Mouse (Mus musculus) CD4-positive helper T cell, adult 2 months (primary cell): ENCODE measurements around the gene Gadd45b.

Experiments
- DNase-seq: peaks from one replicate; pipeline ENCODE4 v3.0.0-alpha.2; 2012; ENCODE audit warnings: low read depth, missing footprints, low spot score

Gadd45b gene

DNA sequence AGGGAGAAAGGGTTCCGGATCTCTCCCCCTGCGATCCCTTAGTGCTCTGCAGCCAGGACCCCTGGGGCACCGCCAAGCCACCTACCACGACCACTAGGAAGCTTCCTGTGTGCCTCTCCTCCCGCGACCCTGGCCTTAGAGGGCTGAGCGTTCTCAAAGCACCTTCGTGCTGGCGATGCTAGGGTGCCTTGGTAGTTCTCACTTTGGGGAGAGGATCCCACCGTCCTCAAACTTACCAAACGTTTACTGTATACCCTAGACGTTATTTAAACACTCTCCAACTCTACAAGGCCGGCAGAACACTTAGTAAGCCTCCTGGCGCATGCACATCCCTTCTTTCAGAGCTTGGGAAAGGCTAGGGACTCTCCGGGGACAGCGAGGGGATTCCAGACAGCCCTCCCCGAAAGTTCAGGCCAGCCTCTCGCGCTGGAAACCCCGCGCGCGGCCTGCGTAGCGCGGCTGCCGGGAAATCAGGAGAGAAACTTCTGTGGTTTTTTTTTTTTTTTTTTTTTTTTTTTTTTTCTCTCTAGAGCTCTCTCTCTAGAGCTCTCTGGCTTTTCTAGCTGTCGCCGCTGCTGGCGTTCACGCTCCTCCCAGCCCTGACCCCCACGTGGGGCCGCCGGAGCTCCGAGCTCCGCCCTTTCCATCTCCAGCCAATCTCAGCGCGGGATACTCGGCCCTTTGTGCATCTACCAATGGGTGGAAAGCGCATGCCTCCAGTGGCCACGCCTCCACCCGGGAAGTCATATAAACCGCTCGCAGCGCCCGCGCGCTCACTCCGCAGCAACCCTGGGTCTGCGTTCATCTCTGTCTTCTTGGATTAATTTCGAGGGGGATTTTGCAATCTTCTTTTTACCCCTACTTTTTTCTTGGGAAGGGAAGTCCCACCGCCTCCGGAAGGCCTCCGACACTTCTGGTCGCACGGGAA lies at the start of gene Gadd45b:
Gene Gadd45b, plus strand, starts transcription at position 775 of the 928 bp plus-strand sequence.
- peak; percentile 99 for DNase-seq

DNA sequence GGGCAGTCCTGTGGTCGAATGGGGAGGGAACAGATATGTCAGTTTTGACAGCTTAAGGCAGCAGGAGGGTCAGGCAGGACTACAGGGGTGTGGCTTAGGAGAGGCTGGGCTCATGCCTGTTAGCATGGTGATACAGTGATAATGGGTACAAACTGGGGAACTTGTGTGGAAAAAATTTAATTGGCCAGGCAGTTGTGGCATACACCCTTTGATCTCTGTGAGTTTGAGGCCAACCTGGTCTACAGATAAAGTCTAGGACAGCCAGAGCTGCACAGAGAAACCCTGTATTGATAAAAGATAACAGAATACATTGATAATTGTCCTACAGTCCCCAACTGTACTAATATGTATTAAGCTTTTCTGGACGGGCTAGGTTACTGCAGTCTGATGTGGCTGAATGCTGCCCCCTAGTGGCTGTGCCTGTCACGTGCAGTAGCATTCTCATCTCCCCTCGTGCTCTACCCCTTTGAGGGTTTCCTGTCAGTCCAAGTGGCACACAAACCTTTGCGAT lies 49.7 kb upstream of the Gadd45b start:
- DNase-seq, result peak; percentile 69

DNA sequence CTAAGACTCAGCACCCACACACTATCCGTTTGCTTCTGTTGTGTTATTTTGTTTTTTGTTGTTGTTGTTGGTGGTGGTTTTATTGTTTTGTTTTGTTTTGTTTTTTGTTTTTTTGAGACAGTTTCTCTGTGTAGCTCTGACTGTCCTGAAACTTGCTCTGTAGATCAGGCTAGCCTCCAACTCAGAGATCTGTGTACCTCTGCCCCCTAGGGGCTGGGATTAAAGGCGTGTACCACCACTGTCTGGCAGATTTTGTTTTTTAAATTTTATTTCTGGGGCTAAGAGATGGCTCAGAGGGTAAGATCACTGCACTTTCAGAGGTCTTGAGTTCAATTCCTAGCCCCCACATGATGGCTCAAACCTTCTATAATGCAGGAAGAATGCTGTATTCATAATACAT lies 49.0 kb upstream of the Gadd45b start:
- peak; percentile 40 for DNase-seq

DNA sequence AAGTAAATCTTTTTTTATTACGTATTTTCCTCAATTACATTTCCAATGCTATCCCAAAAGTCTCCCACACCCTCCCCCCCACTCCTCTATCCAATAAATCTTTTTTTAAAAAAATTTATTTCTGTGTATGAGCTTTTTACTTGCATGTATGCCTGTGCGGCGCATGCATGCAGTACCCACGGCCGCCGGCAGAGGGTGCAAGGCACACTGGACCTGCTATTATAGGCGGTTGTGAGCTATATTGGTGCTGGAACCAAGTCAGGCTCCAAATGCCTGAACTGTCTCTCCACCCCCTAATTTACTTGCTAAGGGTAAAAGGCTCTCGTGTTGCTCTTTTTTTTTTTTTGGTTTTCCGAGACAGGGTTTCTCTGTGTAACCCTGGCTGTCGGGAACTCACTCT lies 48.6 kb upstream of the Gadd45b start:
- peak; percentile 80 for DNase-seq

DNA sequence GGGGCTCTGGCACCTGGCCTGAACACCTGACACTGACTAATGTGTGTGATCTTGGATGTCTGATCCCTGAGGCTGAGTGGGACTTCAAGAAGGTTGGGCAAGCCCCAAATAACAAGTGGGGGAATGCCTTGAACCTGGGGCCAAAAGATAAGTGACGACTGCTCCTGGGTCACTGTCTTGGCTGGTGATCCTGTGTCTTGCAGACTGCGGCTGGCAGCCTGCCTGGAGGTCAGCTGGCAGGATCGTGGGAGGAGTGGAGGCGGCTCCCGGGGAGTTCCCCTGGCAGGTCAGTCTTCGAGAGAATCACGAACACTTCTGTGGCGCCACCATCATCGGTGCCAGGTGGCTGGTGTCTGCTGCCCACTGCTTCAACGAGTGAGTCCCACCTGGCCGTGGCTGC lies 42.7 kb upstream of the Gadd45b start:
- no peak for DNase-seq

DNA sequence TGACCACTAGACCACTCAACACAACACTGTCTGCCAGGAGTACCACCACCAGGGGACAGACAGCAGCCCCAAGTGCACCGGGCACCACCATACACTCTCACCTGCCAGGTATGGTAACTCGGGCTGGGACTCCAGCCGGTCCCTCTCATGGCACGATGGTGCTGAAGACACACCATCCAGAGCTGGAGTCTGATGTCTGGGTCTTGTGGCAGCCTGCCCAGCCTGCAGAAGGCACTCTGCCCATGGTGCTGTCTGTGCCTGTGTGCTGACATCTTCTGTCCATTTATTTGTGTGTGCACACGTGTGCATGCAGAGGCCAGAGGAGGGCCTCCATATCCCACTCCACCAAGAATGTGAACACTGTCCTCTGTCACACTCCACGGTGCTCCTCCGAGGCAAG lies 34.8 kb upstream of the Gadd45b start:
- no peak for DNase-seq

DNA sequence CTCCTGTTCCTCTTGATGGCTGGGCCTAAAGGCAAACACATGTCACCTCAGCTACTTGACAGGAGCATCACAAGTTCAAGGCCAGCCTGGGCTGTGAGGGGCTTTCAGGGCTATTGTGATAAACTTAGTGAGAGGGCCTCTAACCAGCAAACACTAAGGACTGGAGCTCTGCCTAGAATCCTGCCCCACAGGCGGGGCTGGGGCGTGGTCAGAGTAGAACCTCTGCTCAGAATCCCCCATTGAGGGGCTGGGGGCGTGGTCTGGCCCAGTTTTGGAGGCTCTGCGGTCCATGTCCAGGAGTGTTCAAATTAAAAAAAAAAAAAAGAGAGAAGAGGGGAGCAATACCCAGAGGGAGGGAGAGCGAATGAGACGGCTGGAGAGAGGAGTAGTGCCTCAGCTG lies 34.2 kb upstream of the Gadd45b start:
- no peak for DNase-seq

DNA sequence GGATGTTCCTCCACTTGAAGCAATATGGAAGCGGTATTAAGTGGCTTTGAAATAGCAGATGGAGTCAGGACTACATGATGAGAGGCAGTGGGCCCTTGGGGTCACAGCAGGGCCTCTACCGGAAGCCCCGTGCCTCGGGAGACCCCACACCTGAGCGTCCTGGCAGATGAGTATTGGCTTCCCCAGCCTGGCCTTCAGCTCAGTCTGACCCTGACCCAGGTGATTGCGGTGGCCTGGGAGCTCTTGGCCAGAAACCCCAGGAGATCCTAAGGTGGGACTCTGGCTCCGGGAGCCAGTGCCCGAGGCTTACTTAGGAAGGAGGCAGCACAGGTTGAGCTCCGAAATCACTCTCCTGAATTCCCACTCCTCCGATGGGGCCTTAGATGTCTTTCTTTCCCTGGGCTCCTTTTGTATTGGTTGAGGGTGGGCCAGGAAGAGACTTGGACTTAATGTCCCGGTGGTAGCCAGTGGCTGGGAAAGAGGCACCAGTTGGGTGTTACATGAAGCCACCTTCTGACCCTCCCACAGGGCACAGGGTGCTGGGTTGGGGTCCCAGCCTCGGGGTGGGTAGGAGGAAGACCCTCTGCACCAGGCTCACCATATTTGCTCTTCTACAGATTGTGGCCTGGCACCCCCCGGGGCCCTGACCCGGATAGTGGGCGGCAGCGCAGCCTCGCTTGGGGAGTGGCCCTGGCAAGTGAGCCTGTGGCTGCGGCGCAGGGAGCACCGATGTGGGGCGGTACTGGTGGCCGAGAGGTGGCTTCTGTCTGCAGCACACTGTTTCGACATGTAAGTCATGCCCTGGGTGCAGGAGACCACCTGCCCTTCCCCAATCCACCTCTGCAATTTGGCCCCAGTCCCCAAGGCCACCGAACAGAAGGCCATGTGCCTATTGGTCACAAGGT lies 33.0 kb upstream of the Gadd45b start:
- DNase-seq, result no peak

DNA sequence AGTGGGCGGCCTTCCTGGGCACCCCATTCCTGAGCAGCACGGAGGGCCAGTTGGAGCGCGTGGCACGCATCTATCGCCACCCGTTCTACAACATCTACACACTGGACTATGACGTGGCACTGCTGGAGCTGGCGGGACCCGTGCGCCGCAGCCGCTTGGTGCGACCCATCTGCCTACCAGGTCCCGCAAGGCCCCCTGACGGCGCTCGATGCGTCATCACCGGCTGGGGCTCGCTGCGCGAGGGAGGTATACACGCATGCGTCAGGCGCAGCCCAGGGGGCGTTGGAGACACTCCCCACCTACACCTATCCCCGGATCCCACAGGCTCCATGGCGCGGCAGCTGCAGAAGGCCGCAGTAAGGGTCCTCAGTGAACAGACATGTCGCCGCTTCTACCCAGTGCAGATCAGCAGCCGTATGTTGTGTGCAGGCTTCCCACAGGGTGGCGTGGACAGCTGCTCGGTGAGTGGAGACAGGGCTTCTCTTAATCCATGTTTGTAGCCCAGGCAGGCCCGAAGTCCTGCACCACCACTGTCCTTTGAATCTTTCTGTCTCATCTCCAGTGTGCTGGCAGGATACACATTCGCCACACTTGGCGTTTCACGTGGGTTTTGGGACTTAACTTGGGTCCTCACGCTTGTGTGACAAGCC lies 31.9 kb upstream of the Gadd45b start:
- no peak for DNase-seq

DNA sequence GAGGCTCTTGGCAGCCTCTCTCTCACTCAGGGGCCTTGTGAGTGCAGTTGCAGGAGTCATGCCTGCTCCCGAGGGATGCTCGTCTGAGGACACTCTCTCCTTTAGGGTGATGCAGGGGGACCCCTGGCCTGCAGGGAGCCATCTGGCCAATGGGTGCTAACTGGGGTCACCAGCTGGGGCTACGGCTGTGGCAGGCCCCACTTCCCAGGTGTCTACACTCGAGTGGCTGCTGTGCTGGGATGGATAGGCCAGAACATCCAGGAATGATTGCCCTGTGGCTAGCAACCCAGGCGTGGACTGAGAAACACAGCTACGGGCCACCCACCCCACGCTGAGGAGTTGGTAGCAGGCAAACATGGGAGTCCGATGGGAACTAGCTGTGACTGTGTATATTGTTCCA lies 30.8 kb upstream of the Gadd45b start:
- DNase-seq, result no peak

DNA sequence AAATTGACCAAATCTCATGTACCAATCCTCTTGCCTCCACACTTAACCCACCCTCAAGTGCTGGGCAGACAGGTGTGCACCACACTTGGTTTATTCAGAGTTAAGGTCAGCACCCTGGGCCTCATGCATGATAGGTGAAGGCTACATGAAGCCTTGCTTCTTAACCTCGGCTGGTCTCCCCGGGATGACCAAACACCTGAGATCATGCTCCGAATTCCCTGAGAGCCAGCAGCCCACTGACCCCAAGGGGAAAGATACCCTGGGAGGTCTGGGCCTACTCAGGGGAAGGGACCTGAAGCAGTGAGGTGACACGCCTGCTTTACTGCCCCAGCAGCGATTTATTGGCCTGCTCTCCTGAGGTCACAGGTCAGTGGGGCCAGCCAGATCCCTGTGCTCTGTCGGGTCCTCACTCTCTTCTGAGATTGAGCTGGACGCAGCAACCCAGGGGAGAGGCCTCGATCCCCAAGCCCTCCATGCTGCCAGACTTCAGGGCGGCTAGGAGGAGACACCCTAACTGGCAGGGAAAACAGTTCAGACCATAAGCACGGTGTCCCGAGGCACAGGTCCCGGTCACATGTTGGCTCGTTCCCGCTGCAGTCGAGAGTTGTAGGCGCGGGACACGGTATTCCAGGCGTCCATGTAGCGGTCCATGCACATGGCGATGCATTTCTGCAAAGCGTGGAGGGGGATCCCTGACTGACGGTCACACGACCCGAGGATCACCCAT lies 30.1 kb upstream of the Gadd45b start:
- no peak for DNase-seq

DNA sequence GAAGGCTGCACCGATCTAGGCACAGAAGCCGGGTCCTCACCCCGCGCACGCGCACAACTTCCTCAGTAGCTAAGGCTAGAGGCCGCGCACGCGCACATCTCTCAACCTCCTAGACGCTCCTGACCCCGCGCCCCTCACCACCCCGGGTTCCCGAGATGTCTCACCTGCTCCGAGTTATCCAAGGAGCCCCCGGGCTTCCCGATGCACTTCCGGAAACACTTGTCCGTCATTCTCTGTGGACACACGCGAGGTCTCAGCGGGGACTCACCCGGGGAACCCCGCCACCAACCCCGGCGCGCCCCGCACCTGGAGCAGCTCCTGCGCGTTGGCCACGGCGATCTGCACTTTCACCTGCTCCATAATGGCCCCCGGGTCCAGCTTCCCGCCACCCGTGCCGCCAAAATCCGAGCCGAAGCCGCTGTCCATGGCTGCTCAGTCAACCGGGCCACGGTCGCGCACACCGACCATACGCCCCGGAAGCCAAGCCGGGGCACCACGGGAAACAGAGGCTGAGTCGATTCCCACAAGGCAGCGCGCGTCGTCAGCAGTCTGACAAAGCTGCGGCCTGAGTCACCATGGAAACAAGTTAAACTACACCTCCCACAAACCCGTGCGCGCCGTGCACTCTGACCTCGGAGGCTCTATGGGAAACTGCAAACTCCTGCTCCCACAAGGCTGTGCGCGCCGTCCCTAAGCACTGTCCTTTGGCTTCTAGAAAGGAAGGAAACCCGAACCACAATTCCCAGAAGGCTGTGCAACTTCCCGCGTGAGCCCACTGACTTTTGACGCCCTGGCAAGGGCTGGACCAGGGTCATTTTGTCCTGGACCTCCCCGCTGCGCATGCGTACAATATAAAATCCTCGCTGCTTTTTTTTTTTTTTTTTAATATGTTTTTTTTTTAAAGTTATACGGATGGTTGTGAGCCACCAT lies 29.3 kb upstream of the Gadd45b start, which contains the start of gene Timm13:
Gene Timm13, minus strand, starts transcription at position 652 of the 930 bp plus-strand sequence.
- DNase-seq, result peak; percentile 99

DNA sequence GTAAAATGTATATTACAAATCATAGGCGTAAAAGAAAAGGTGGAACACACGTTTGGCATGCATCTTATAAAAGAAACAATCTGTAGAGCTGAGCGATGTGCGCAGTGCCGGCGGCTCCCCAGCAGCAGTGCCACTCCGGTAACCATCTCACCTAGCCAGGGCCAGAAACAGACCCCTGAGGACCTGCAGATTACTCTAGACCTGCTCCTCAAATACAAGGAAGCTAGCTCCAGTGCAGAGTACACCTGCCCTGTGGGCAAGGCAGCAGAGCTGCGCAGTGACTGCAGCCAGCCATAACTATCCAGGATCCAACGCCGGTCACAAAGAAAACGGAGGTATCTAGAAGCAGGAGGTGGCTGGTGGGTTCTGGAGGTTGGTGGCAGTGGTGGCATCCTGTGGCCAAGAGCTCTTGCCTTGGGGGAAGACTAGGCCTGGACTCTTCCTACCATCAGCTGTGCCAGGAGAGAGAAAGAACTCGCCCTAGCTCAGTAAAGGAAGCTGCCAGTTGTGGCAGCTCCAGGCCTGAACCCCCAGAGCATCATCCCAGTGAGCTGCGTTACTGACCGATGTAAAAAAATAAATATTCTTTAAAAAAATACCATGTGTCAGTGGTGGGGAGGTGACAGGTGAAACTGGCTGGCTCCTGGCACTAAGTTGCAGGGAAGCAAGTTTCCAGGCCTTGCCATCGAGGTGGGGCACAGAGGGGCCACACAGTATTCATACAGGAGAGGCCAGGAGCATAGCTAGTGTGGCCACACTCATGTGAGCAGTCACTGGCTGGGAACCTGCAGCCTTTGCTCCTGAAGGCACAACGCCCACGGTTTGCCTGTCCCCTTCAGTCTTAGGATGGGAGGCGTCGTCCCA lies 28.2 kb upstream of the Gadd45b start:
- DNase-seq, result no peak

DNA sequence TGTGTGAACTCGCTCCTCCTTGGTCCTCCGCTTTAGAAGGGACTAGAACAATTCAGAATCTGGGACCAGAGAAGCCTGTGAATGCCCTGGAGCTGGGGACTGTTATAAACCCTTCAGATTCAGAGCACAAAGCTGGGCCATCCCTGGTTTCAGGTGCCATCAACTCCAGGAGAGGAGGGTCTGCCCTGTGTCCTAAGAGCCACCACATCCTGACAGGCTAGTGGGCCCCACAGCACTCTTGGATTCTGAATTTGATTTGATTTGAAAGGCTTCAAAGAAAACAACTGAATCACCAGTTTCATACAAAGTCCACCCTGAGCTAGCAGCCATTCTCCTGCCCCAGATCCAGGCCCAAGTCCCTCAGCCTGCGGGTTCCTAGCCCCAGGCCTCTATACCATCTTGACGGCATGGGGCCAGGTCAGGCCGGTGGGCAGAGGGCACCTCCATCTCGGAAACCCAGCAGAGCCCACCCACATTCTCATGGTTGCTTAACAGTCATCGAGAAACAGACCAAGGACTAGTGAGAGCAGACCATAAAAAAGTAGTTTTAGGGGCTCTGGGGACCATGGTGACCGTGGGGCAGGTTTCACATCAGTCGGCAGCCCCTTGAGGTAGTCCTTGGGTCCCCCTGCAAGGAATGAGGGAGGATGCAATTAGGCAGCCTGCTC lies 27.5 kb upstream of the Gadd45b start:
- no peak for DNase-seq

DNA sequence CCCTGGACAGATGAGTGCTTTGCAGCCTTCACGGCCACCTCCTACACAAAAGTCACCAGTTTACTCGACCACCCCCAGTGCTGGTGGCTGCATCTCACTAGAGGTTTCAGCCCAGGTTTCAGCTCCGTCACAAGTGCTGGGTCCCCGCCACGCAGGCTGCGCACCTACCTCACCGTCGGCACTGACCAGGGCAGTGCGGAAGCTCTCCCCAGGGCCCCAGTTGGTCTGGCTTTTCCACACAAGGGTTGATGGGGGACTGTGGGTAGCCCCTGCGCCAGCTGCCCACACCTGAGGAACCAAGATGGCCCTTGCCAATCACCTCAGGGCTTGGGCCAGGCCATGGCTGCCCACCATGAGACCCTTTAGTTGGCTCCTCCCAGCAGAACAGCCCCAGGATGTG lies 26.6 kb upstream of the Gadd45b start:
- DNase-seq, result no peak

DNA sequence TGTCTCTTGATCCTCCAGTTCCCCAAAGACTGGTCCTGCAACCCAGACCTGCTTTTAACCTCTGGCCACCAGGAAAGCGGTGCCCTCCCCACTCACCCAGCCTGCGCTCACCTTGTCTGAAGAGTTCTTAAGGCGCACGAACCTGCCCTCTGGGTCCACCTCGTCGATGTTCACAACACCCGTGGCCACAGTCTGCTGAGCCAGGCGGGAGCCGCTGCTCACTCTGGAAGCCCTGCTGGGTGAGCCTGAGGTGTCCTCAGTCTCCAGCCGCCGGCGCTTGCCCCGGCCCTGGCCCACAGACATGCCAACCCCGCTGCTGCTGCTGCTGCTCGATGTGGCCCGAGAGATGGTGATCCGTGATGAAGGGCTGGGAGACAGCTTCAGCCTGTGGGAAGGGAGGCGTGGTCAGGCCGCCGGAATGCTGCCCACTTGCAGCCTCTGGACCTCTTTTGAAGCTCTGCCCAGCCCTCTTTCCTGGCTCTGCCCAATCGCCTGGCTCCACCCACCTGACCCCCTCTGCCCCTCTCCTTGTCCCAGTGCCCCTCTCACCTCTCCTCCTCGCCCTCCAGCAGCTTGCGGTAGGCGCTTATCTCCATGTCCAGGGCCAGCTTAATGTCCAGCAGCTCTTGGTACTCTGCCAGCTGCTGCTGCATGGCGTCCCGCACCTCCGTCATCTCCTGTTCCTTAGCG lies 25.7 kb upstream of the Gadd45b start:
- no peak for DNase-seq

DNA sequence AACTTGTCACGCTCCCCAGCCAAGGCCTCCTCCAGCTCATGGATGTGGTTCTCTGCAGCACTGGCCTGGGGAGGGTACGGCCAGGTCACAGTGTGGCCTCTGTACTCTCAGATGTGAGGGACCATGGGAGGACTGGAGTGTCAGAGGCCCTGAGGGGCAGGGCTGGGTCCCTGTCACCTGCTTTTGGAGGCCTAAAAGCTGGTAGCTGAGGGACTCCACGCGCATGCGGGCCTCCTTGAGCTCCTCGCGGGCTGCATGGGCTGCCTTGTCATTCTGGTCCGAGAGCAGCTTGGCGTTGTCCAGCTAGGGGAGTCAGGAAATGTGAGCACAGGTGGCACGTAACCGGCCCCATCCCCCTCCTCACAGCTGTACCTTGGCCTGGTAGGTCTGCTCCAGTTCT lies 25.2 kb upstream of the Gadd45b start:
- no peak for DNase-seq
